Mouse (Mus musculus) CH12.LX (cell line): ENCODE data around the gene Nrsn1. TPM values are rescaled to one million over a fixed set of nuclear protein-coding genes. Genes with fewer than 3 reads are reported as not detected.

Experiments
- DNase-seq: peaks from one replicate; pipeline ENCODE4 v3.0.0-alpha.2; 2013; ENCODE audit errors: extremely low read depth
- H3K27ac ChIP-seq: 2 replicates; pipeline ENCODE4 v1.5.1; 2012; ENCODE audit warnings: low read depth, mild to moderate bottlenecking, control low read depth, moderate library complexity; ENCODE audit not compliant: insufficient read depth
- H3K27me3 ChIP-seq: replicated peaks from 2 replicates; pipeline ENCODE3; 2012; ENCODE audit warnings: inconsistent platforms
- H3K36me3 ChIP-seq, 2 experiments: replicated peaks in 1 of 2; 2 replicates each; pipeline versions ENCODE3 to v1.6.1; 2012; ENCODE audit warnings: inconsistent platforms in 1 of 2, low read length in 1 of 2, mild to moderate bottlenecking in 1 of 2, mixed read lengths in 1 of 2, moderate library complexity in 1 of 2; ENCODE audit not compliant: control insufficient read depth in 1 of 2, insufficient read depth in 1 of 2
- H3K4me1 ChIP-seq, 2 experiments: 2 replicates each; pipeline ENCODE4 v1.6.1; 2012; ENCODE audit warnings: inconsistent platforms in 1 of 2, moderate library complexity in 1 of 2; ENCODE audit not compliant: insufficient read depth in 2 of 2, control insufficient read depth in 1 of 2
- H3K4me2 ChIP-seq: 2 replicates; pipeline ENCODE4 v1.6.1; 2012; ENCODE audit warnings: low read depth, mild to moderate bottlenecking, control low read depth; ENCODE audit not compliant: poor library complexity, insufficient read depth, severe bottlenecking
- H3K4me3 ChIP-seq, 3 experiments: fragments of 150-350 bp in 1 of 3; sonication (generic) in 1 of 3; replicated peaks in 1 of 3; 2 replicates each; pipeline versions ENCODE3 to v1.5.1; 2011 to 2012; ENCODE audit warnings: low read depth in 2 of 3, low read length in 2 of 3, mild to moderate bottlenecking in 2 of 3, moderate library complexity in 2 of 3, control low read depth in 1 of 3, improper control_type of control experiment in 1 of 3, inconsistent platforms in 1 of 3, mixed read lengths in 1 of 3; ENCODE audit not compliant: poor library complexity in 1 of 3
- H3K79me2 ChIP-seq: replicated peaks from 2 replicates; pipeline ENCODE4 v1.6.1; 2012; ENCODE audit warnings: mild to moderate bottlenecking, moderate library complexity; ENCODE audit not compliant: control insufficient read depth, poor library complexity, insufficient read depth, severe bottlenecking; ENCODE audit errors: extremely low read depth
- H3K9ac ChIP-seq: 2 replicates; pipeline ENCODE4 v1.6.1; 2012; ENCODE audit warnings: low read depth, mild to moderate bottlenecking, control low read depth, moderate library complexity; ENCODE audit not compliant: insufficient read depth
- H3K9me3 ChIP-seq: replicated peaks from 2 replicates; pipeline ENCODE3; 2012; ENCODE audit warnings: low read length, inconsistent platforms, mixed read lengths
- BHLHE40 ChIP-seq: IDR thresholded peaks from 2 replicates; pipeline ENCODE4 v1.6.1; 2011; ENCODE audit warnings: mild to moderate bottlenecking, low read depth, low read length, improper control_type of control experiment
- CHD1 ChIP-seq: IDR thresholded peaks from 2 replicates; pipeline ENCODE4 v1.6.1; 2012; ENCODE audit warnings: low read depth, low read length, improper control_type of control experiment, inconsistent platforms
- CHD2 ChIP-seq: IDR thresholded peaks from 2 replicates; pipeline ENCODE4 v1.6.1; 2011; ENCODE audit warnings: low read length, improper control_type of control experiment
- EP300 ChIP-seq: IDR thresholded peaks from 2 replicates; pipeline ENCODE4 v1.6.1; 2011; ENCODE audit warnings: low read length, improper control_type of control experiment
- ETS1 ChIP-seq: conservative IDR thresholded peaks from 2 replicates; pipeline ENCODE4 v1.6.1; 2012; ENCODE audit warnings: low read depth, mild to moderate bottlenecking, inconsistent platforms, low read length, improper control_type of control experiment, moderate library complexity
- GABPA ChIP-seq: IDR thresholded peaks from 2 replicates; pipeline ENCODE4 v1.6.1; 2012; ENCODE audit warnings: low read depth, low read length, improper control_type of control experiment, inconsistent platforms; ENCODE audit not compliant: insufficient replicate concordance
- HCFC1 ChIP-seq: IDR thresholded peaks from 2 replicates; pipeline ENCODE4 v1.6.1; 2012; ENCODE audit warnings: low read depth, mild to moderate bottlenecking, inconsistent platforms, low read length, improper control_type of control experiment
- IRF4 ChIP-seq: IDR thresholded peaks from 2 replicates; pipeline ENCODE4 v1.6.1; 2014; ENCODE audit warnings: low read depth, mild to moderate bottlenecking, inconsistent platforms, low read length, improper control_type of control experiment
- JUND ChIP-seq: conservative IDR thresholded peaks from 2 replicates; pipeline ENCODE4 v1.6.1; 2011; ENCODE audit warnings: low read depth, low read length, improper control_type of control experiment
- MAZ ChIP-seq: IDR thresholded peaks from 2 replicates; pipeline ENCODE4 v1.6.1; 2012; ENCODE audit warnings: low read depth, mild to moderate bottlenecking, inconsistent platforms, low read length, improper control_type of control experiment, moderate library complexity
- NELFE ChIP-seq: IDR thresholded peaks from 2 replicates; pipeline ENCODE4 v1.6.1; 2011; ENCODE audit warnings: low read depth, low read length, improper control_type of control experiment
- NRF1 ChIP-seq: IDR thresholded peaks from 2 replicates; pipeline ENCODE4 v1.6.1; 2014; ENCODE audit warnings: low read depth, mild to moderate bottlenecking, inconsistent platforms, low read length, improper control_type of control experiment, moderate library complexity
- SIN3A ChIP-seq: IDR thresholded peaks from 2 replicates; pipeline ENCODE4 v1.6.1; 2012; ENCODE audit warnings: low read length, improper control_type of control experiment, inconsistent platforms
- TBP ChIP-seq: conservative IDR thresholded peaks from 2 replicates; pipeline ENCODE4 v1.6.1; 2011; ENCODE audit warnings: low read depth, low read length, improper control_type of control experiment
- USF1 ChIP-seq: IDR thresholded peaks from 2 replicates; pipeline ENCODE4 v1.6.1; 2014; ENCODE audit warnings: low read depth, mild to moderate bottlenecking, inconsistent platforms, low read length, improper control_type of control experiment
- ZNF384 ChIP-seq: IDR thresholded peaks from 2 replicates; pipeline ENCODE4 v1.6.1; 2012; ENCODE audit warnings: low read depth, low read length, improper control_type of control experiment, inconsistent platforms
- dilution Hi-C: fragments of 300-500 bp; cut with MboI; formaldehyde crosslinking; loops from 2 replicates; pipeline ENCODE4 v1.14.3; 2020; ENCODE audit warnings: low sequenced_read_pairs; ENCODE audit not compliant: extremely low pct_unique_long_range_greater_than_20kb, extremely low pct_ligation_motif_present
- in situ Hi-C: fragments of 300-500 bp; cut with MboI; formaldehyde crosslinking; loops from 3 replicates; pipeline ENCODE4 v1.14.3; 2019; ENCODE audit warnings: low sequenced_read_pairs, low pct_ligation_motif_present, low pct_unique_long_range_greater_than_20kb, mixed read lengths
- polyA plus RNA-seq: library from polyadenylated mRNA; unstranded; fragments of >175 nt; gene quantifications from 2 replicates; pipeline ENCODE4 v1.2.1, GENCODE M21; 2012; ENCODE audit warnings: low read depth; ENCODE audit not compliant: insufficient read length
- total RNA-seq, 2 experiments: library from RNA; depleted of rRNA; stranded (reverse); fragments of 300-350 nt in 1 of 2; fragments of >200 nt in 1 of 2; gene quantifications; 2 replicates each; pipeline ENCODE4 v1.2.3; 2012 to 2014

The Nrsn1 gene
- total and polyA plus RNA-seq, 3 experiments: not detected

- Histone ChIP-seq H3K27me3 (no peaks in the 10 kb centered on the region), H3K79me2 (no peaks in the 10 kb centered on the region), H3K27ac (no peak overlapping the region), H3K9ac (no peak overlapping the region), H3K4me3 (no peak overlapping the region), H3K9me3 (no peaks in the 10 kb centered on the region), H3K4me1 (no peaks in the 10 kb centered on the region), H3K4me2 (no peak overlapping the region), H3K36me3 (no peaks in the 10 kb centered on the region)
- DNase-seq: peak; percentile 31
- in situ Hi-C loops: no loop called here
- dilution Hi-C loops: no loop called here
- TF ChIP-seq IRF4: no peak
These were observed 1.3 kb downstream of the Nrsn1 start for GRCm38 (mm10) chr13:25269039-25269438.

DNA sequence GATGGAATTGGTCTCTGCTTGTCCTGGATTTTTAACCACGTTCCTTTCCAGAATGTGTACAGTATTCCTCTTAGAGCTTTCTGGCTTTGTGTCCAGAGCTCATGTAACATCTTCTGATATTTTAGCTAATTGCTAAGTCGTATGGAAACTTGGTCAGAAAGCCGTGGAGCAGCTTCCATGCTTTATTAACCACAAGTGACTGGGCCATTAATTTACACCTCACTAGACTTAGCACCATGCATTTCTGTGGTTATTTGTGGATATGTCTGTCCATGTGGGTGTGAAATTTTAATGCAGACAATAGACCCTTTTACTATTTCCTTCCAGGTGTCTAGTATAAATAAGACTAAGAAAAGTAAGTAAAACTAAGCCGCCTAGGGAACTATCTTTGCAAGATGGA lies 7.6 kb downstream of the Nrsn1 start:
- Histone ChIP-seq H3K79me2 (no peaks in the 10 kb centered on the region), H3K9me3 (no peaks in the 10 kb centered on the region), H3K4me1 (no peaks in the 10 kb centered on the region), H3K4me3 (no peak overlapping the region), H3K36me3 (no peaks in the 10 kb centered on the region), H3K27me3 (no peaks in the 10 kb centered on the region), H3K27ac (no peak overlapping the region), H3K4me2 (no peak overlapping the region), H3K9ac (no peak overlapping the region)
- dilution Hi-C loops: no loop called here
- DNase-seq: no peak
- in situ Hi-C loops: no loop called here
- TF ChIP-seq USF1 (no peak), GABPA (no peak), JUND (no peak), TBP (no peak), SIN3A (no peak), NELFE (no peak), ETS1 (no peak), HCFC1 (no peak), NRF1 (no peak), MAZ (no peak), BHLHE40 (no peak)

GRCm38 (mm10) chr13:25257608-25258007 lies 12.7 kb downstream of the Nrsn1 start:
- dilution Hi-C loops: no loop called here
- H3K4me1 ChIP-seq: no peaks in the 10 kb centered on the region

More at GRCm38 (mm10) chr13:25257608-25258007, 12.7 kb downstream of the Nrsn1 start:
- H3K27me3 ChIP-seq: no peaks in the 10 kb centered on the region
- no peak for DNase-seq
- H3K4me2 ChIP-seq: no peak overlapping the region
- TF ChIP-seq EP300: no peak
- no peak for TF ChIP-seq USF1
- no peak for TF ChIP-seq ZNF384
- TF ChIP-seq BHLHE40: no peak
- TF ChIP-seq CHD2: no peak
- TF ChIP-seq CHD1: no peak
- H3K36me3 ChIP-seq: no peaks in the 10 kb centered on the region
- in situ Hi-C loops: no loop called here
- H3K9me3 ChIP-seq: no peaks in the 10 kb centered on the region
- no peaks in the 10 kb centered on the region for H3K79me2 ChIP-seq
- no peak overlapping the region for H3K27ac ChIP-seq
- no peak overlapping the region for H3K9ac ChIP-seq
- H3K4me3 ChIP-seq: no peak overlapping the region
